Mouse (Mus musculus): ENCODE data around the gene Gm9507.
"Not testable (repeated sequence)": the region's sequence is repeated elsewhere in the genome, so short reads cannot be mapped to it uniquely, and the experiment has no call there.

Gene Gm9507

DNA sequence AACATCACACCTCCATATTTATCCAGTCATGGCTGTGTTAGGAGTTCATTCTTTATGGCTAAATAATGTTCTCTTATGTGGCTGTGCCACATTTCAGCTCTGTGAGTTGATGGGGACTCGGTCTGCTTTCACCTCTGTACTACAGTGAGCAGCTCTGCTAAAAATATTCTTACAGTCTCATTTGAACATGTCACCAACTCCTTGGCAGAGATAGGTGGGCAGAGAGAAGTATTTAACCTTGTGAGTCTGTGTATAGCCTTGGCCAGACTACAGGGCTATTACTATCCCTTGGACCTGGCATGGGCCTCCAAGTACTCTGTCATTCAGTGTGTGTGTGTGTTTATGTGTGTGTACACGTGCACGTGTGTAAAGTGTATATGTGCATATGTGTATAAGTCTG is 39.5 kb downstream of the Gm9507 start:
- not testable (repeated sequence) for DNase-seq (ENCODE audit: low spot score in 2 of 2)

DNA sequence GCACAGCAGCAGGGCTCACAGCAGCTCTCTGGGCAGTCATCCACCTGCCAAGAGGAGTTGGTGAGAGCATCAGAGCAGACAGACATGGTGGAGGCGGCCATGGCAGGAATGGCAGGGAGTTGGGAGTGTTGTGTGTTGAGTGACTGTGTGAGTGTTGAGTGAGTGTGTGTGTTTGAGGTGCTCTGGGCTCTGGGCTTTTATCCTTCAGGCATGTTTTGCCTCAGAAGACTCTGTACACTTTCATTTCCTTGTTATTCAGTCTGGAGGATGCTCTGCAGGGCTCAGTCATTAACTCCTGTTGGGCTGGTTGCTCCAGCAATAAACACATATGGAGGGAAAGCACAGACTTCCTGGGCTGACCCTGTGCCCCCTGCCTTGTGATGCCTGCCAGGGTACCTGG is 40.4 kb downstream of the Gm9507 start, which contains the start of gene Gm3238:
Gm3238 (minus strand) TSS at position 101 of the 400 bp plus-strand sequence.
- DNase-seq (ENCODE audit: low spot score in 2 of 2), result not testable (repeated sequence)

DNA sequence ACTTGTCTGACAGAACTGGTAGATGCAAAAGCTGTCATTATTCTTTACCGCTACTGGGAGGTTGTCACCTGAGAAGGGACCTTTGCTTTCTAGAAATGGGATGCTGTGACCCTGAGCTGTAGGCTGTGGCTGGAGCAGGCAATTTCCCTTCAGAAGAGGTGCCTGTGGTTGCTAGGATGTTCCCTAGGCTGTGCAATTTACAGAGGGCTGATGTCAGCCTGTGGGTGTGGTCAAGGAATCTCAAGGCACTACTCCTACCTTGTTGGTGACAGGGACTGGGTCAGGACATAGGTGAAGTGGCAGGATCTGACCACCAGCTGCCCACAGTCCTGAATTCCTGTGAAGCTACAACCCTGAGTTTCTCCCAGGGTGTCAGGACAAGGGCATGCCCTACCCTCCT is 41.9 kb downstream of the Gm9507 start:
- DNase-seq (ENCODE audit: low spot score in 2 of 2), result no peak

Measured in right cerebral cortex, adult 2 months (tissue).